Mouse (Mus musculus) limb, embryonic 12.5 days (tissue): ENCODE measurements around the gene Mettl27. TPM values are rescaled to one million over a fixed set of nuclear protein-coding genes. Genes with fewer than 3 reads are reported as not detected.
"Not testable (repeated sequence)": the region's sequence is repeated elsewhere in the genome, so short reads cannot be mapped to it uniquely, and the experiment has no call there.

Experiments
- ATAC-seq: fragments of 200-750 bp; cut with Nextera tagmentation; 2 replicates; pipeline ENCODE4 v1.8.0; 2017; ENCODE audit warnings: low read depth, moderate TSS enrichment; ENCODE audit not compliant: insufficient number of reproducible peaks, insufficient read depth, low FRiP score, low TSS enrichment
- H3K27ac ChIP-seq: fragments of 300-500 bp; sonication (generic); 2 replicates; pipeline ENCODE4 v1.5.1; 2016; ENCODE audit warnings: mild to moderate bottlenecking, moderate library complexity
- H3K27me3 ChIP-seq: fragments of 300-500 bp; sonication (generic); 2 replicates; pipeline ENCODE4 v1.6.1; 2016; ENCODE audit warnings: mild to moderate bottlenecking, moderate library complexity
- H3K36me3 ChIP-seq: fragments of 300-500 bp; sonication (generic); 2 replicates; pipeline ENCODE4 v1.6.1; 2016; ENCODE audit warnings: mild to moderate bottlenecking, moderate library complexity
- H3K4me1 ChIP-seq: fragments of 300-500 bp; sonication (generic); replicated peaks from 2 replicates; pipeline ENCODE4 v1.6.1; 2016
- H3K4me2 ChIP-seq: fragments of 300-500 bp; sonication (generic); 2 replicates; pipeline ENCODE4 v1.6.1; 2016; ENCODE audit warnings: mild to moderate bottlenecking, moderate library complexity
- H3K4me3 ChIP-seq: fragments of 300-500 bp; sonication (generic); replicated peaks from 2 replicates; pipeline ENCODE4 v1.5.1; 2016; ENCODE audit warnings: mild to moderate bottlenecking
- H3K9ac ChIP-seq: fragments of 300-500 bp; sonication (generic); replicated peaks from 2 replicates; pipeline ENCODE4 v1.6.1; 2016; ENCODE audit warnings: mild to moderate bottlenecking, moderate library complexity
- H3K9me3 ChIP-seq: fragments of 300-500 bp; sonication (generic); 2 replicates; pipeline ENCODE4 v1.6.1; 2016; ENCODE audit warnings: mild to moderate bottlenecking, moderate library complexity
- WGBS: fragments of 180-500 bp; shearing (Covaris S2); methylation state at CpG from one replicate; pipeline ENCODE4 v1.1.7; 2016; 5-methylcytosine and 5-hydroxymethylcytosine counted together
- polyA plus RNA-seq: library from polyadenylated mRNA; unstranded; fragments of >200 nt; fragmentation: Nextera tagmentation; extraction: Ambion mirVana; gene quantifications from 2 replicates; pipeline ENCODE4 v1.2.1, GENCODE M21; 2016

Gene Mettl27
- polyA plus RNA-seq, 1 experiment from 2014 or later = 17.8 TPM

GRCm38 (mm10) chr5:134920106-134920687, 12.0 kb upstream of the Mettl27 start:
- 78% methylated on average over 6 of the region's 6 CpGs for WGBS
- no peaks in the 10 kb centered on the region for H3K36me3 ChIP-seq
- ATAC-seq = no peak

GRCm38 (mm10) chr5:134921106-134921505, 11.1 kb upstream of the Mettl27 start:
- no peaks in the 10 kb centered on the region for H3K36me3 ChIP-seq
- ATAC-seq = no peak
- 90% methylated on average over 8 of the region's 8 CpGs for WGBS
- no peak overlapping the region for H3K27ac ChIP-seq
- no peaks in the 10 kb centered on the region for H3K27me3 ChIP-seq
- no peaks in the 10 kb centered on the region for H3K4me1 ChIP-seq
- no peak overlapping the region for H3K4me3 ChIP-seq
- H3K9me3 ChIP-seq = no peaks in the 10 kb centered on the region
- H3K4me2 ChIP-seq = no peak overlapping the region
- no peak overlapping the region for H3K9ac ChIP-seq

More at GRCm38 (mm10) chr5:134920106-134920687, 12.0 kb upstream of the Mettl27 start:
- Histone ChIP-seq H3K4me3 (no peak overlapping the region), H3K4me2 (no peak overlapping the region), H3K27me3 (no peaks in the 10 kb centered on the region), H3K9ac (no peak overlapping the region), H3K9me3 (no peaks in the 10 kb centered on the region), H3K4me1 (no peaks in the 10 kb centered on the region), H3K27ac (no peak overlapping the region)

- H3K27ac ChIP-seq = no peak overlapping the region
- H3K4me2 ChIP-seq = no peak overlapping the region
- H3K27me3 ChIP-seq = no peaks in the 10 kb centered on the region
- ATAC-seq = no peak
- no peaks in the 10 kb centered on the region for H3K4me1 ChIP-seq
- no peaks in the 10 kb centered on the region for H3K36me3 ChIP-seq
- WGBS = 73% methylated on average over 6 of the region's 6 CpGs
- H3K4me3 ChIP-seq = no peak overlapping the region
- H3K9me3 ChIP-seq = no peaks in the 10 kb centered on the region
- no peak overlapping the region for H3K9ac ChIP-seq
These were observed 9.0 kb upstream of the Mettl27 start for GRCm38 (mm10) chr5:134923141-134923540.

- no peaks in the 10 kb centered on the region for H3K4me1 ChIP-seq
- no peak overlapping the region for H3K9ac ChIP-seq
- no peak overlapping the region for H3K27ac ChIP-seq
- no peaks in the 10 kb centered on the region for H3K9me3 ChIP-seq
- no peak overlapping the region for H3K4me3 ChIP-seq
- no peak overlapping the region for H3K4me2 ChIP-seq
- WGBS = 78% methylated on average over 4 of the region's 4 CpGs
- H3K27me3 ChIP-seq = no peaks in the 10 kb centered on the region; the same call in 1 of the 2 replicates
- ATAC-seq = no peak
- H3K36me3 ChIP-seq = no peaks in the 10 kb centered on the region
These were observed 5.4 kb upstream of the Mettl27 start for GRCm38 (mm10) chr5:134926726-134927125.

- ATAC-seq = no peak
- 78% methylated on average over 2 of the region's 2 CpGs for WGBS
- no peak overlapping the region for H3K27ac ChIP-seq
- no peak overlapping the region for H3K4me3 ChIP-seq
- H3K9me3 ChIP-seq = no peaks in the 10 kb centered on the region
- H3K9ac ChIP-seq = no peak overlapping the region
- 0 out of 2 replicates have a peak, but pooled peaks cover 6% of the 10 kb centered on the region for H3K36me3 ChIP-seq
- H3K27me3 ChIP-seq = no peaks in the 10 kb centered on the region; the same call in 1 of the 2 replicates
- H3K4me2 ChIP-seq = no peak overlapping the region
- H3K4me1 ChIP-seq = 0 out of 2 replicates have a peak, but pooled peaks cover 5% of the 10 kb centered on the region
These were observed 2.2 kb upstream of the Mettl27 start for GRCm38 (mm10) chr5:134929988-134930387.

- Histone ChIP-seq H3K36me3 (peaks cover 14% of the 10 kb centered on the region; the same call in 1 of the 2 replicates), H3K9ac (peak overlapping the region; percentile 70), H3K9me3 (no peaks in the 10 kb centered on the region), H3K4me3 (peak overlapping the region; percentile 69), H3K4me2 (peak overlapping the region; percentile 87), H3K27ac (no peak overlapping the region), H3K27me3 (no peaks in the 10 kb centered on the region; the same call in 1 of the 2 replicates), H3K4me1 (0 out of 2 replicates have a peak, but pooled peaks cover 5% of the 10 kb centered on the region)
- no peak for ATAC-seq
- 50% methylated on average over 9 of the region's 9 CpGs for WGBS
These were observed 722 bp downstream of the Mettl27 start for GRCm38 (mm10) chr5:134932903-134933276.

GRCm38 (mm10) chr5:134933281-134933680, 1.1 kb downstream of the Mettl27 start:
- 0 out of 2 replicates have a peak, but pooled peaks cover 5% of the 10 kb centered on the region for H3K4me1 ChIP-seq
- H3K4me2 ChIP-seq = peak overlapping the region; percentile 87; the same call in 1 of the 2 replicates
- no peak overlapping the region for H3K9ac ChIP-seq
- ATAC-seq = no peak
- WGBS = 92% methylated on average over 8 of the region's 8 CpGs
- no peaks in the 10 kb centered on the region; the same call in 1 of the 2 replicates for H3K27me3 ChIP-seq
- no peaks in the 10 kb centered on the region for H3K9me3 ChIP-seq
- H3K4me3 ChIP-seq = no peak overlapping the region
- H3K36me3 ChIP-seq = peaks cover 14% of the 10 kb centered on the region; the same call in 1 of the 2 replicates
- no peak overlapping the region for H3K27ac ChIP-seq

GRCm38 (mm10) chr5:134933686-134934085, 1.5 kb downstream of the Mettl27 start:
- 91% methylated on average over 5 of the region's 5 CpGs for WGBS
- not testable (repeated sequence) for H3K4me1 ChIP-seq, H3K9ac ChIP-seq, H3K4me3 ChIP-seq, ATAC-seq, H3K27me3 ChIP-seq, H3K27ac ChIP-seq, H3K9me3 ChIP-seq, H3K4me2 ChIP-seq
- peaks cover 14% of the 10 kb centered on the region; the same call in 1 of the 2 replicates for H3K36me3 ChIP-seq

- Histone ChIP-seq H3K36me3 (peaks cover 14% of the 10 kb centered on the region; the same call in 1 of the 2 replicates), H3K4me1 (0 out of 2 replicates have a peak, but pooled peaks cover 5% of the 10 kb centered on the region), H3K9ac (no peak overlapping the region), H3K4me2 (no peak overlapping the region), H3K27ac (no peak overlapping the region), H3K27me3 (no peaks in the 10 kb centered on the region; the same call in 1 of the 2 replicates), H3K4me3 (no peak overlapping the region), H3K9me3 (no peaks in the 10 kb centered on the region)
- WGBS = 93% methylated on average over 3 of the region's 3 CpGs
- no peak for ATAC-seq
These were observed 2.5 kb downstream of the Mettl27 start for GRCm38 (mm10) chr5:134934666-134935065.

- no peak overlapping the region for H3K9ac ChIP-seq
- H3K27me3 ChIP-seq = no peaks in the 10 kb centered on the region
- H3K36me3 ChIP-seq = peaks cover 14% of the 10 kb centered on the region; the same call in 1 of the 2 replicates
- ATAC-seq = no peak
- H3K9me3 ChIP-seq = no peaks in the 10 kb centered on the region
- no peak overlapping the region for H3K4me3 ChIP-seq
- no peak overlapping the region for H3K27ac ChIP-seq
- 0 out of 2 replicates have a peak, but pooled peaks cover 5% of the 10 kb centered on the region for H3K4me1 ChIP-seq
- H3K4me2 ChIP-seq = no peak overlapping the region
- WGBS = 96% methylated on average over 6 of the region's 6 CpGs
These were observed 3.9 kb downstream of the Mettl27 start for GRCm38 (mm10) chr5:134936051-134936450.

- Histone ChIP-seq H3K27ac (no peak overlapping the region), H3K9me3 (no peaks in the 10 kb centered on the region), H3K27me3 (no peaks in the 10 kb centered on the region), H3K9ac (no peak overlapping the region), H3K4me1 (0 out of 2 replicates have a peak, but pooled peaks cover 5% of the 10 kb centered on the region), H3K4me2 (no peak overlapping the region), H3K4me3 (no peak overlapping the region), H3K36me3 (peaks cover 14% of the 10 kb centered on the region; the same call in 1 of the 2 replicates)
- ATAC-seq = no peak
- 87% methylated on average over 6 of the region's 6 CpGs for WGBS
These were observed 4.5 kb downstream of the Mettl27 start for GRCm38 (mm10) chr5:134936626-134937185.
